Mouse (Mus musculus): Measurements from ENCODE around the gene Igdcc3.

GRCm38 (mm10) chr9:65161188-65161587 is 20.2 kb downstream of the Igdcc3 start:
- no peak for TF ChIP-seq CTCF (IDR thresholded peaks at IDR 0.05; ENCODE audit: low read depth)
- no peak for TF ChIP-seq EP300 (IDR thresholded peaks at IDR 0.05; ENCODE audit: low read depth)

Data from heart, postnatal 0 days (tissue).